Mouse (Mus musculus): ENCODE results near the gene Mgmt. TPM values are rescaled to one million over a fixed set of nuclear protein-coding genes. Genes with fewer than 3 reads are reported as not detected.

The Mgmt gene
- polyA plus RNA-seq, 1 experiment from 2014 or later: 1.6 TPM

DNA sequence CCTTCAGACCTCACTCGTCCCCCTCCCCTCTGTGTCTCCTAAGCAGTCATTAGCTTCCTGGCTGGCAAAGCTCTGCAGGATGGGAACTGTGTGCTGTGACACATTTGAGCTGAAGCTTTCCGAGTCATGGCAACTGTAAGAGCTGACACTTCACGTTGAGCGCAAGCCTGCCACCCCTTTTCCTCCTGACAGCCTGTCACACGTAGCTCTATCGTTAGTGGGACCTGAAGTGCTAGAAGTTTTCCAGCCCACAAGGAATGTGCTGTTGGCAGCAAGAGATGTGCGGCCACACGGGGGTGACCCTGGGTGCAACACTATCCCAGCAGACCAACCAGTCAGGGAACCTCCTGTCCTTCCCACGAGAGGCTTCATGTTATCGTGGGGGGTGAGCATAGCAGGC lies 51.3 kb downstream of the Mgmt start:
- Histone ChIP-seq H3K9me3 (no peaks in the 10 kb centered on the region), H3K4me1 (replicated peaks) (peaks cover 5% of the 10 kb centered on the region), H3K9ac (replicated peaks) (no peak overlapping the region), H3K4me3 (replicated peaks) (no peak overlapping the region), H3K27ac (no peak overlapping the region), H3K27me3 (peaks cover 13% of the 10 kb centered on the region), H3K36me3 (no peaks in the 10 kb centered on the region), H3K4me2 (replicated peaks) (no peak overlapping the region)
- 82% methylated on average over 10 of the region's 10 CpGs for WGBS
- no peak for ATAC-seq

- Histone ChIP-seq H3K4me1 (replicated peaks) (peaks cover 5% of the 10 kb centered on the region), H3K9ac (replicated peaks) (no peak overlapping the region), H3K27ac (no peak overlapping the region), H3K9me3 (no peaks in the 10 kb centered on the region), H3K4me2 (replicated peaks) (no peak overlapping the region), H3K27me3 (peaks cover 14% of the 10 kb centered on the region), H3K36me3 (no peaks in the 10 kb centered on the region), H3K4me3 (replicated peaks) (no peak overlapping the region)
- WGBS: 91% methylated on average over 9 of the region's 9 CpGs
- no peak for ATAC-seq
These were observed 51.7 kb downstream of the Mgmt start for GRCm38 (mm10) chr7:136946131-136946530.

- Histone ChIP-seq H3K4me1 (replicated peaks) (peaks cover 16% of the 10 kb centered on the region), H3K4me2 (replicated peaks) (no peak overlapping the region), H3K9me3 (no peaks in the 10 kb centered on the region), H3K27me3 (peaks cover 17% of the 10 kb centered on the region), H3K9ac (replicated peaks) (no peak overlapping the region), H3K36me3 (no peaks in the 10 kb centered on the region), H3K27ac (no peak overlapping the region), H3K4me3 (replicated peaks) (no peak overlapping the region)
- 28% methylated on average over 6 of the region's 6 CpGs for WGBS
- ATAC-seq: no peak
These were observed 53.9 kb downstream of the Mgmt start for GRCm38 (mm10) chr7:136948275-136948810.

DNA sequence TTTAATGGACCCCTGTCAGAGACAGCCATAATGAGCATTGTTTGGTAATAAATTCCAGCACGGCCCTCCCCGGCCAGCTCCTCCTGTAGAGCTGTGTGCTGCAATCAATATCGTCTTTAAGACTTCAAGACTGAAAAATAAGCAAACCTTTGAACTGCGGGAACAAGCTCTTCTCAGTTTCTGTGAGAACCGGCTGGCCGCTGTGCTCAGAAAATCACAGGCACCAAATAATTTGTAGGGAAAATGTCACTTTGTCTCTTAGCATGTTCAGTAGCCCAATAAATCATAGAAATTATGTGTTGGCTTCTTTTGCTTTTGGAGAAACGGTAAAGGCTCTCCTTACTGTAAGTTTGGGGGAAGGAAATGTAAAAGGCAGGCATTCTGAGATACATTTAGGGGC lies 58.2 kb downstream of the Mgmt start:
- Histone ChIP-seq H3K4me1 (replicated peaks) (peaks cover 23% of the 10 kb centered on the region), H3K9me3 (no peaks in the 10 kb centered on the region), H3K9ac (replicated peaks) (no peak overlapping the region), H3K4me2 (replicated peaks) (no peak overlapping the region), H3K36me3 (no peaks in the 10 kb centered on the region), H3K27ac (0 out of 2 replicates have a peak overlapping the region, but pooled peaks have one; percentile 11), H3K4me3 (replicated peaks) (no peak overlapping the region), H3K27me3 (peaks cover 14% of the 10 kb centered on the region; the same call in 1 of the 2 replicates)
- ATAC-seq: no peak
- WGBS: 59% methylated on average over 7 of the region's 7 CpGs

- Histone ChIP-seq H3K9ac (replicated peaks) (no peak overlapping the region), H3K9me3 (no peaks in the 10 kb centered on the region), H3K4me2 (replicated peaks) (no peak overlapping the region), H3K27me3 (peaks cover 14% of the 10 kb centered on the region; the same call in 1 of the 2 replicates), H3K4me3 (replicated peaks) (no peak overlapping the region), H3K36me3 (no peaks in the 10 kb centered on the region), H3K27ac (no peak overlapping the region), H3K4me1 (replicated peaks) (peaks cover 20% of the 10 kb centered on the region)
- WGBS: 34% methylated on average over 3 of the region's 3 CpGs
- ATAC-seq: peak; percentile 30; the same call in 1 of the 2 replicates
These were observed 58.8 kb downstream of the Mgmt start for GRCm38 (mm10) chr7:136953251-136953650.

DNA sequence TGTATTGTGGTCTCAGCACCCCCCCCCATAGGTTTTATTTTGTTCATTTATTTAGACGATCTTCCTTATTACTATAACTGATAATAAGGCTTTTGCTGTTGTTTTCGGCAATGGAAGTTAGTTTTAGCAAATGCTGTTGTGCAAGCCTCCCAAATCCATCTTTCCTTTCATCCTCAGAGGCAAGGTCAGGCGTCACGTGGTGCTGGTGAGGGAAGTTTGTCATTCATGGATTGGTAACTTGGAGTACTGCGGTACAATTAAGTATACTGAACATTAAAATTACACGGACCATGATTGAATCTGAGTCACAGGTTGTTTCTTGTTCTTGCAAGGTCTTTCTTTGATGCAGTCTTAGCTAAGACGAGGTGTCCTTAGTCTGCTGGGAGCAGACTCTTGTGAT lies 77.9 kb downstream of the Mgmt start:
- Histone ChIP-seq H3K36me3 (no peaks in the 10 kb centered on the region), H3K9ac (replicated peaks) (no peak overlapping the region), H3K27me3 (no peaks in the 10 kb centered on the region), H3K4me3 (replicated peaks) (no peak overlapping the region), H3K27ac (no peak overlapping the region), H3K4me2 (replicated peaks) (no peak overlapping the region), H3K4me1 (replicated peaks) (no peaks in the 10 kb centered on the region), H3K9me3 (no peaks in the 10 kb centered on the region)
- ATAC-seq: no peak
- 95% methylated on average over 7 of the region's 7 CpGs for WGBS

DNA sequence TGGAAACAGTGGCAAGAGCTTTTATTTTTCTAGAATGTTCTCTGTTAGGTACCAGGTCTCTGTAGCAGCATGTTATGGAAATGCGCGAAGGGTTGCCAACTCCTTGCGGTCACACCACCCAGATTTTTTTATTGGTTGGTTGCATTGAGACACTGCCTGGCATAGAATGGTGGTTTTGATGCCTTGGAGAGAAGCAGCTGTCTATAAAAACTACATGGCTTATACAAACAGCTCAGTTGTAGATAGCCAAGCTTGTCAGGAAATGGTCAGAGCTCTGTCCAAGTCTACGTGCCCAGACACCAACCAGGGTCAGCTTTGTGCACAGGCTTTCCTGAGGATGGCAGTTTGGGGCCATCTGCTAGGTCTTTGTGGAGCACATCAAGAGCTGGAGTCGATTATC lies 80.6 kb downstream of the Mgmt start:
- Histone ChIP-seq H3K27ac (no peak overlapping the region), H3K27me3 (no peaks in the 10 kb centered on the region), H3K36me3 (no peaks in the 10 kb centered on the region), H3K4me1 (replicated peaks) (no peaks in the 10 kb centered on the region), H3K9me3 (no peaks in the 10 kb centered on the region), H3K4me2 (replicated peaks) (no peak overlapping the region), H3K4me3 (replicated peaks) (no peak overlapping the region), H3K9ac (replicated peaks) (no peak overlapping the region)
- 94% methylated on average over 5 of the region's 5 CpGs for WGBS
- no peak for ATAC-seq

DNA sequence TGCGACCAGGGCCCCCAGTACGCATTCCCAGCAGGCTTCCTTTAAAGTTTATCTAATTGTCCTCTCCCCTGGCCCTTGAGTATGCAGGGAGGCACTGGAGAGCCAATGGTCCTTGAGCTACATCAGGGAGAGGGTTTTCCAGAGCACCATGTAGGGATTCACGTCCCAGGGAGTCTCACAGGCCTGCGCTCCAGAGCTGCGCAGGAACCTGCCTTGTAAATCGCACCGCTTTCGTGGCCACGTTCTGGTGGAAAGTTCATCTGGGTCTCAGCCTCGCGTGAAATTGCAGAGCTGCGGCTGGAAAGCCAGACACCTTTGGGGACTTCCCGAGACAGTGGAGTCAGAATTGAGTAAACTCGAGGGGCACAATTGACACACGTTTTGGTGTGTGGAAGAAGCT lies 103.0 kb downstream of the Mgmt start:
- no peak overlapping the region for H3K4me2 ChIP-seq (replicated peaks)
- no peak overlapping the region for H3K4me3 ChIP-seq (replicated peaks)
- no peaks in the 10 kb centered on the region for H3K36me3 ChIP-seq
- peaks cover 18% of the 10 kb centered on the region for H3K4me1 ChIP-seq (replicated peaks)
- 89% methylated on average over 15 of the region's 15 CpGs for WGBS
- no peak for ATAC-seq
- H3K27me3 ChIP-seq: 0 out of 2 replicates have a peak, but pooled peaks cover 7% of the 10 kb centered on the region
- no peak overlapping the region for H3K9ac ChIP-seq (replicated peaks)
- H3K9me3 ChIP-seq: no peaks in the 10 kb centered on the region
- no peak overlapping the region for H3K27ac ChIP-seq

- no peaks in the 10 kb centered on the region for H3K9me3 ChIP-seq
- H3K4me2 ChIP-seq (replicated peaks): no peak overlapping the region
- H3K27me3 ChIP-seq: 0 out of 2 replicates have a peak, but pooled peaks cover 7% of the 10 kb centered on the region
- H3K4me1 ChIP-seq (replicated peaks): peaks cover 47% of the 10 kb centered on the region
- no peak overlapping the region for H3K4me3 ChIP-seq (replicated peaks)
- no peak for ATAC-seq
- no peak overlapping the region for H3K9ac ChIP-seq (replicated peaks)
- no peaks in the 10 kb centered on the region for H3K36me3 ChIP-seq
- H3K27ac ChIP-seq: no peak overlapping the region
- 41% methylated on average over 11 of the region's 11 CpGs for WGBS
These were observed 106.3 kb downstream of the Mgmt start for GRCm38 (mm10) chr7:137000703-137001102.

DNA sequence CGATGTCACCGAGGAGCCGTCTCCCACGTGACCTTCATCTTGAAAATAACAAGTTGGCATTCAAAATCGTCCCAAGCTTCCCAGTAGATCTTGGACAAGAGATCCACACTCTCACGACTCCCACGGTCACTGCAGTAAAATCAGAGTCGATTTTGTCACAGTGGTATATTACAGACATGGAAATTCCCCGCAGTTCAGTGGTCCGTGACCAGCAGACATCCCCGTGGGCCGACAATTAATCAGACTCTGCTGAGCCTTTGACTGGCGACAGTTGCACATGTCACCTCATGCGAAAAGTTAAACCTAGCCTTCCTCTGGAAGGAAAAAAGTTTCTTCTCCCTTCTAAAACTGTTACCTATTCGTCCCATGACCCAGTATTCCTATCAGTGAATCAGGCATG lies 106.8 kb downstream of the Mgmt start:
- no peak for ATAC-seq
- H3K9me3 ChIP-seq: no peaks in the 10 kb centered on the region
- 0 out of 2 replicates have a peak, but pooled peaks cover 7% of the 10 kb centered on the region for H3K27me3 ChIP-seq
- no peak overlapping the region for H3K9ac ChIP-seq (replicated peaks)
- H3K4me3 ChIP-seq (replicated peaks): no peak overlapping the region
- no peak overlapping the region for H3K27ac ChIP-seq
- no peak overlapping the region for H3K4me2 ChIP-seq (replicated peaks)
- 56% methylated on average over 15 of the region's 15 CpGs for WGBS
- no peaks in the 10 kb centered on the region for H3K36me3 ChIP-seq
- H3K4me1 ChIP-seq (replicated peaks): peaks cover 47% of the 10 kb centered on the region

GRCm38 (mm10) chr7:137001783-137002182 lies 107.4 kb downstream of the Mgmt start:
- Histone ChIP-seq H3K27me3 (0 out of 2 replicates have a peak, but pooled peaks cover 7% of the 10 kb centered on the region), H3K27ac (peak overlapping the region; percentile 27; the same call in 1 of the 2 replicates), H3K4me3 (replicated peaks) (no peak overlapping the region), H3K4me1 (replicated peaks) (peaks cover 47% of the 10 kb centered on the region), H3K36me3 (no peaks in the 10 kb centered on the region), H3K9ac (replicated peaks) (no peak overlapping the region), H3K4me2 (replicated peaks) (no peak overlapping the region), H3K9me3 (no peaks in the 10 kb centered on the region)
- WGBS: 47% methylated on average over 5 of the region's 5 CpGs
- no peak for ATAC-seq

DNA sequence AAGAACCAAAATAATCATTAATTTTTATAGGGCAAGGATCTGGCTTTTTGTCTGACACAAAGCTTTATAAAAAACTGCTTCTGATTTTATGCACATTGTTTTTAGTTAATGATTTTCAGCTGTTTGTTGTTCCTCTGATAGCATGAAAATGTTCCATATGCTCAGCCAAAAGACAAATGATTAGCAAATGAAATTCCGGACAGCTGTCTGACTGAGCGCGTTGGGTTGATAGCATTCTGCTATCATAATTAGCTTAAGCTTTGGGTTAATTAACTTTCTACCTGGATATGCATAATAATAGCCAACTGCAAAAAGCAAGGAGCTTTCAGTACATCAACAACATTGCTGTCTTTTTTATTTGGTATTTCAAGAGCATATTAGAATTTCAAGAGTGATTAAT lies 108.0 kb downstream of the Mgmt start:
- no peaks in the 10 kb centered on the region for H3K36me3 ChIP-seq
- H3K27ac ChIP-seq: no peak overlapping the region
- 53% methylated on average over 3 of the region's 3 CpGs for WGBS
- peaks cover 47% of the 10 kb centered on the region for H3K4me1 ChIP-seq (replicated peaks)
- no peak overlapping the region for H3K9ac ChIP-seq (replicated peaks)
- no peak overlapping the region for H3K4me2 ChIP-seq (replicated peaks)
- H3K27me3 ChIP-seq: 0 out of 2 replicates have a peak, but pooled peaks cover 7% of the 10 kb centered on the region
- H3K9me3 ChIP-seq: no peaks in the 10 kb centered on the region
- ATAC-seq: no peak
- H3K4me3 ChIP-seq (replicated peaks): no peak overlapping the region

- Histone ChIP-seq H3K4me3 (replicated peaks) (no peak overlapping the region), H3K9me3 (no peaks in the 10 kb centered on the region), H3K4me2 (replicated peaks) (peak overlapping the region; percentile 12; the same call in 1 of the 2 replicates), H3K27ac (peak overlapping the region; percentile 33; the same call in 1 of the 2 replicates), H3K36me3 (no peaks in the 10 kb centered on the region), H3K27me3 (0 out of 2 replicates have a peak, but pooled peaks cover 5% of the 10 kb centered on the region), H3K9ac (replicated peaks) (no peak overlapping the region), H3K4me1 (replicated peaks) (peaks cover 54% of the 10 kb centered on the region)
- ATAC-seq: no peak
- WGBS: 41% methylated on average over 11 of the region's 11 CpGs
These were observed 110.9 kb downstream of the Mgmt start for GRCm38 (mm10) chr7:137005293-137005692.
